Mouse (Mus musculus) kidney, adult 2 months (tissue): ENCODE measurements around the gene Krt28.

ENCODE experiments used
- CTCF ChIP-seq: fragments of 200-500 bp; conservative IDR thresholded peaks from 2 replicates; pipeline ENCODE4 v1.5.1; 2011; ENCODE audit warnings: low read depth, mild to moderate bottlenecking, control low read depth, low read length, moderate library complexity, mixed read lengths; ENCODE audit not compliant: insufficient read depth, insufficient read length
- POLR2A ChIP-seq: fragments of 200-500 bp; IDR thresholded peaks from one replicate; pipeline ENCODE4 v1.6.1; 2011; ENCODE audit warnings: low read depth, low read length, control low read depth

DNA sequence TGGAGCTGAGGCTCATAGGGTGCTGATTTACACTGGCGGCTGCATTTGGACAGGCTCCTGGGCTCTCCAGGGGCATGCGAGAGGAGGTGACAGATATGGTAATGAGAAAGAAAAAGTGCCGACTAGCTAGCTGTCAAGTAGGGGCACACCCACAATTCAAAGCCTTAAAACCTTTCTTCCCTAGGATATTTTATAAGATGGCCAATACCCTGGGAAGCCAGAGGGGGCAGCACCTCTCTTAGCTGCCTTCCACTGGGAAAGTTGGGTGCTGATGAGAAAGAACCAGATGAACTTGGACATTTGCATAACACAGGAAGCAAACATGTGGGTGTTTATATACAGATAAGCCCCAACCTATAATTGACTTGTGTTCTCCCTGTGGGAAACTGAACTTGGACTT, 5.5 kb downstream of the Krt28 start:
- peak; percentile 53 for TF ChIP-seq CTCF
- no peak for TF ChIP-seq POLR2A
